Mouse (Mus musculus) frontal cortex, adult (tissue): ENCODE results near the gene Zdhhc18.
"Not testable (repeated sequence)": the region's sequence is repeated elsewhere in the genome, so short reads cannot be mapped to it uniquely, and the experiment has no call there.

Experiments
- ATAC-seq: cut with Nextera tagmentation; 2 replicates; pipeline ENCODE4 v1.9.2; 2017; ENCODE audit warnings: mild to moderate bottlenecking, moderate library complexity, mixed read lengths; ENCODE audit not compliant: low TSS enrichment

Zdhhc18 gene

GRCm38 (mm10) chr4:133662945-133663344 is 13.0 kb upstream of the Zdhhc18 start:
- ATAC-seq, result no peak

- ATAC-seq, result no peak
Observed at GRCm38 (mm10) chr4:133662421-133662820, 12.5 kb upstream of the Zdhhc18 start.

- ATAC-seq, result peak; percentile 78
Observed at GRCm38 (mm10) chr4:133660193-133661155, 10.5 kb upstream of the Zdhhc18 start.

- no peak for ATAC-seq
Observed at GRCm38 (mm10) chr4:133659497-133660192, 9.7 kb upstream of the Zdhhc18 start.

- no peak for ATAC-seq
Observed at GRCm38 (mm10) chr4:133658729-133659128, 8.8 kb upstream of the Zdhhc18 start.

GRCm38 (mm10) chr4:133657829-133658458 is 8.0 kb upstream of the Zdhhc18 start:
- no peak for ATAC-seq

GRCm38 (mm10) chr4:133656997-133657396 is 7.0 kb upstream of the Zdhhc18 start:
- ATAC-seq, result no peak

GRCm38 (mm10) chr4:133656294-133656693 is 6.3 kb upstream of the Zdhhc18 start:
- ATAC-seq, result no peak

- not testable (repeated sequence) for ATAC-seq
Observed at GRCm38 (mm10) chr4:133654070-133654469, 4.1 kb upstream of the Zdhhc18 start.

- ATAC-seq, result no peak
Observed at GRCm38 (mm10) chr4:133652746-133653145, 2.8 kb upstream of the Zdhhc18 start.

GRCm38 (mm10) chr4:133651986-133652385 is 2.0 kb upstream of the Zdhhc18 start:
- ATAC-seq, result no peak

GRCm38 (mm10) chr4:133651445-133651844 is 1.5 kb upstream of the Zdhhc18 start:
- no peak for ATAC-seq

GRCm38 (mm10) chr4:133649464-133649863 is 490 bp downstream of the Zdhhc18 start:
- not testable (repeated sequence) for ATAC-seq

GRCm38 (mm10) chr4:133645680-133646079 is 4.3 kb downstream of the Zdhhc18 start:
- no peak for ATAC-seq

- no peak for ATAC-seq
Observed at GRCm38 (mm10) chr4:133645195-133645594, 4.8 kb downstream of the Zdhhc18 start.

- no peak for ATAC-seq
Observed at GRCm38 (mm10) chr4:133634043-133634410, 15.9 kb downstream of the Zdhhc18 start.

GRCm38 (mm10) chr4:133633332-133634042 is 16.5 kb downstream of the Zdhhc18 start:
- ATAC-seq, result peak; percentile 96

- ATAC-seq, result peak; percentile 60
Observed at GRCm38 (mm10) chr4:133632483-133633327, 17.2 kb downstream of the Zdhhc18 start.

GRCm38 (mm10) chr4:133631769-133632411 is 18.1 kb downstream of the Zdhhc18 start:
- ATAC-seq, result no peak

- no peak for ATAC-seq
Observed at GRCm38 (mm10) chr4:133631071-133631768, 18.7 kb downstream of the Zdhhc18 start.
